Mouse (Mus musculus): ENCODE results near the gene Trip11.

- TF ChIP-seq EP300 (IDR thresholded peaks at IDR 0.05; ENCODE audit: insufficient read depth, low read depth, low read length): no peak
- no peak for TF ChIP-seq CTCF (IDR thresholded peaks at IDR 0.05)
- TF ChIP-seq POLR2A (IDR thresholded peaks at IDR 0.05; ENCODE audit: insufficient read depth, low read depth, low read length): no peak
These were observed 61.1 kb downstream of the Trip11 start for GRCm38 (mm10) chr12:101851846-101852564.

Data from heart, adult 2 months (tissue).